Mouse (Mus musculus): ENCODE measurements around the gene Arap2. TPM values are rescaled to one million over a fixed set of nuclear protein-coding genes. Genes with fewer than 3 reads are reported as not detected.
"Not testable (repeated sequence)": the region's sequence is repeated elsewhere in the genome, so short reads cannot be mapped to it uniquely, and the experiment has no call there.

The Arap2 gene
- polyA plus RNA-seq, 1 experiment from 2014 or later: 0.55 TPM

DNA sequence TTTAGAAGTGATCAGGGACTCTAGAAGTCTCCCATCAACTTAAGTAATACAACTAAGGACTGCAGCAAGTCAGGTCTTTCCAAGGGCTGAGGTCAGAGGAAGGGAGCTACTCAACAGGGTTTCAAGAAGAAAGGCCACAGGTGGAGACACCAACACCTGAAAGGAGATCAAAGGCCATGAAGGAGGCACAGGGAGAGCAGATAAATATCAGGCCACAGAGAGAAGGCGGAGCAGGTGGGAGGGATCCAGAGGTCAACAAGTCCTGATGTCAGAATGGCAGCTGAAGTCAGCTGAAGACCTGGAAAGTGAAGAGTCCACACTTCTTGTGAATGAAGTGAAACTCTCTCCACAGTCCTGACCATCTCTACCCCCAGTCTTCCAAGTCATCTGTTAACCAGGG, 2.9 kb downstream of the Arap2 start:
- Histone ChIP-seq H3K4me1 (0 out of 2 replicates have a peak, but pooled peaks cover 5% of the 10 kb centered on the region), H3K36me3 (replicated peaks) (no peaks in the 10 kb centered on the region), H3K27ac (replicated peaks) (no peak overlapping the region), H3K9me3 (no peaks in the 10 kb centered on the region), H3K27me3 (replicated peaks; ENCODE audit: low read depth, poor library complexity, severe bottlenecking) (peaks cover 28% of the 10 kb centered on the region), H3K4me3 (no peak overlapping the region)
- no peak for DNase-seq (ENCODE audit: low spot score)
- WGBS: 94% methylated on average over 1 of the region's 1 CpGs

DNA sequence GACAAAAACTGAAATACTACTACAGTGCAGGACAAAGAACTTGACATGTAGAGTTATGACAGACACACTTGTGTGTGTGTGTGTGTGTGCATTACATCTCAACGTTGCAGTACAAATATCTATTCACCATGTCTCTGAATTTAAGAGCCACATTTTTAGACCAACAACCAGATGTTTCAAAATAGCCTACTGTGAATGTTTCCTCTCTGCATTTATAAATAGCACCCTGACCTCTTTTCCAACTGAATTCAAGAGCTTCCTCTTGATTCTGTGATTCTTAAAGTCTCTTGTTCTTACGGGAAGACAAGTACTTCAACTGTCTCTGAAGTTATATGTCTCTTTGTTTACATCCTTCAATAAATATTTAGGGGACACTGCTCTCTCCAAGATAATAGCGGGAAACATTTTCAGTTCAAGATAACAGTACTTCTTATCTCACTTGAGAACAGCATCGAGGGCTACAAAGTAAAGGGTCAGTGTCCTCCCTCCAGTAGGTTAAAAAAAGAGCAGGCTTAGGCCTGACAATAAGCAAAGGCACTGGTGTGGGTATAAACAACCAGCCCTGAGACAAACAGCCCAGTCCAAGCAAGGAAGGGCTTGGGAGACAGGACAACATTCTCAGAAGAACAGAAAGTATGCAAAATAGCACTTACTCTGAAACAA, 3.5 kb downstream of the Arap2 start:
- 0 out of 2 replicates have a peak, but pooled peaks cover 5% of the 10 kb centered on the region for H3K4me1 ChIP-seq
- WGBS: 67% methylated on average over 4 of the region's 4 CpGs
- DNase-seq (ENCODE audit: low spot score): no peak
- peaks cover 22% of the 10 kb centered on the region for H3K27me3 ChIP-seq (replicated peaks; ENCODE audit: low read depth, poor library complexity, severe bottlenecking)
- H3K27ac ChIP-seq (replicated peaks): no peak overlapping the region
- H3K9me3 ChIP-seq: no peaks in the 10 kb centered on the region
- no peaks in the 10 kb centered on the region for H3K36me3 ChIP-seq (replicated peaks)
- H3K4me3 ChIP-seq: no peak overlapping the region

GRCm38 (mm10) chr5:62760791-62761504, 5.0 kb downstream of the Arap2 start:
- H3K9me3 ChIP-seq: no peaks in the 10 kb centered on the region
- peaks cover 10% of the 10 kb centered on the region for H3K27me3 ChIP-seq (replicated peaks; ENCODE audit: low read depth, poor library complexity, severe bottlenecking)
- no peak overlapping the region for H3K27ac ChIP-seq (replicated peaks)
- 46% methylated on average over 5 of the region's 5 CpGs for WGBS
- DNase-seq (ENCODE audit: low spot score): no peak
- no peaks in the 10 kb centered on the region for H3K36me3 ChIP-seq (replicated peaks)
- H3K4me1 ChIP-seq: 0 out of 2 replicates have a peak, but pooled peaks cover 5% of the 10 kb centered on the region
- H3K4me3 ChIP-seq: no peak overlapping the region

DNA sequence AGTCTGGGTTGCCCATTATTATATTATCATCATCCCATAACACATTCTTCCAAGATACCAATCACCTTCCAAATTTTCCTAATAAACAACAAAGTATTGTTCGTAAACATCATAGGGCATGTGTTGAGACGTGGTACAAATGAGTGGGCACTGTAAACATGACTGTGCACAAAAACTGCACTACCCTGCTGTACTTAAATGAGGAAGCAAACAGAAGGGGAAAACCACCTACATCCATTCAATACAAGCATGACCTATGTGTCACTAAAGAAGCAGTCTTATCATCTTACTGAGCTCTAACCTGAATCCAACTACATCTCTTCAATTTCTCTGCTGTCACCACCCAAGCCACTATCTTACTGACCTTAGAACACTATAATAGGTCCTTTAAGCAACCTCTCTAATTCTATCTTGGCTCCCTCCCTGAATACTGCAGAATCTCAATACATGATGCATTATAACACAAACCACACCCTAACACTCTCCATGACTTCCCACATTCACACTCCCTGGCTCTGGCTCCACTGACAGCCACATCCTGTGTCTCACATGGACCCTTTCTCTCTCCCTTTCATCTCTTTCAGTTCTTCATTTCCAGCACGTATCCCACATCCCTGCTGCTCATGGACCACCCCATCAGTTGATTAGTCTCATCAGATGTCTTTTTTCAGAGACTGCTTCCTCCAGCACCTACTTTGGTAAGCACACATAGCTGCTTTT, 10.0 kb downstream of the Arap2 start:
- Histone ChIP-seq H3K4me3 (no peak overlapping the region), H3K36me3 (replicated peaks) (no peaks in the 10 kb centered on the region), H3K4me1 (0 out of 2 replicates have a peak, but pooled peaks cover 4% of the 10 kb centered on the region), H3K27ac (replicated peaks) (no peak overlapping the region), H3K9me3 (no peaks in the 10 kb centered on the region), H3K27me3 (replicated peaks; ENCODE audit: low read depth, poor library complexity, severe bottlenecking) (no peaks in the 10 kb centered on the region)
- DNase-seq (ENCODE audit: low spot score): no peak
- 88% methylated on average over 3 of the region's 3 CpGs for WGBS

DNA sequence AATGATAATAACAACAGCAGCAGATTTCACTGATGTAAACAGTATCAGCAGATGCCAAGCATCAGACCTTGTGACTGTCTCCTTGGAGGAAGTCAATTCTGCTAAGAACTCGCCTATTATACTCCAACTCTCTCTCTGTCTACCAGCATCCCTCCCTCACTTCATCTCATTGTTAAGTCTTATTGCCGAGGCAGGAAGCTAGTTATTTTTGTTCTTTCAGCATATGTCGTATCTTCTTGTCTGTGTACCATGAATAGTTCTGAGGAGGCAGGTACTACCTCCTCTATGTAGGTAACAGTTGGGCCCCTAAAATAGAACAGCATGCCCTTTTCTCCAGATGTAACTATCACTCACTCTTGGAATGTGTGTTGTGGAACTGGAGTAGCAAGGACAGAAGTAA, 13.0 kb downstream of the Arap2 start:
- H3K36me3 ChIP-seq (replicated peaks): no peaks in the 10 kb centered on the region
- H3K27ac ChIP-seq (replicated peaks): no peak overlapping the region
- H3K9me3 ChIP-seq: no peaks in the 10 kb centered on the region
- WGBS: 76% methylated on average over 3 of the region's 3 CpGs
- no peaks in the 10 kb centered on the region for H3K27me3 ChIP-seq (replicated peaks; ENCODE audit: low read depth, poor library complexity, severe bottlenecking)
- H3K4me3 ChIP-seq: no peak overlapping the region
- no peaks in the 10 kb centered on the region for H3K4me1 ChIP-seq
- no peak for DNase-seq (ENCODE audit: low spot score)

GRCm38 (mm10) chr5:62751692-62752091, 14.3 kb downstream of the Arap2 start:
- no peaks in the 10 kb centered on the region for H3K9me3 ChIP-seq
- H3K4me1 ChIP-seq: no peaks in the 10 kb centered on the region
- 79% methylated on average over 2 of the region's 2 CpGs for WGBS

GRCm38 (mm10) chr5:62748168-62748567, 17.8 kb downstream of the Arap2 start:
- WGBS: 97% methylated on average over 2 of the region's 2 CpGs
- Histone ChIP-seq H3K4me1 (no peaks in the 10 kb centered on the region), H3K27ac (replicated peaks) (no peak overlapping the region), H3K36me3 (replicated peaks) (no peaks in the 10 kb centered on the region), H3K4me3 (no peak overlapping the region), H3K27me3 (replicated peaks; ENCODE audit: low read depth, poor library complexity, severe bottlenecking) (no peaks in the 10 kb centered on the region), H3K9me3 (no peaks in the 10 kb centered on the region)
- no peak for DNase-seq (ENCODE audit: low spot score)

More at GRCm38 (mm10) chr5:62751692-62752091, 14.3 kb downstream of the Arap2 start:
- H3K27ac ChIP-seq (replicated peaks): no peak overlapping the region
- H3K4me3 ChIP-seq: no peak overlapping the region
- H3K36me3 ChIP-seq (replicated peaks): no peaks in the 10 kb centered on the region
- DNase-seq (ENCODE audit: low spot score): no peak
- no peaks in the 10 kb centered on the region for H3K27me3 ChIP-seq (replicated peaks; ENCODE audit: low read depth, poor library complexity, severe bottlenecking)

- H3K9me3 ChIP-seq: no peaks in the 10 kb centered on the region
- H3K27ac ChIP-seq (replicated peaks): no peak overlapping the region
- no peaks in the 10 kb centered on the region for H3K4me1 ChIP-seq
- no peaks in the 10 kb centered on the region for H3K36me3 ChIP-seq (replicated peaks)
- no peaks in the 10 kb centered on the region for H3K27me3 ChIP-seq (replicated peaks; ENCODE audit: low read depth, poor library complexity, severe bottlenecking)
- WGBS: 91% methylated on average over 9 of the region's 9 CpGs
- H3K4me3 ChIP-seq: no peak overlapping the region
- DNase-seq (ENCODE audit: low spot score): no peak
These were observed 22.6 kb downstream of the Arap2 start for GRCm38 (mm10) chr5:62743220-62743922.

DNA sequence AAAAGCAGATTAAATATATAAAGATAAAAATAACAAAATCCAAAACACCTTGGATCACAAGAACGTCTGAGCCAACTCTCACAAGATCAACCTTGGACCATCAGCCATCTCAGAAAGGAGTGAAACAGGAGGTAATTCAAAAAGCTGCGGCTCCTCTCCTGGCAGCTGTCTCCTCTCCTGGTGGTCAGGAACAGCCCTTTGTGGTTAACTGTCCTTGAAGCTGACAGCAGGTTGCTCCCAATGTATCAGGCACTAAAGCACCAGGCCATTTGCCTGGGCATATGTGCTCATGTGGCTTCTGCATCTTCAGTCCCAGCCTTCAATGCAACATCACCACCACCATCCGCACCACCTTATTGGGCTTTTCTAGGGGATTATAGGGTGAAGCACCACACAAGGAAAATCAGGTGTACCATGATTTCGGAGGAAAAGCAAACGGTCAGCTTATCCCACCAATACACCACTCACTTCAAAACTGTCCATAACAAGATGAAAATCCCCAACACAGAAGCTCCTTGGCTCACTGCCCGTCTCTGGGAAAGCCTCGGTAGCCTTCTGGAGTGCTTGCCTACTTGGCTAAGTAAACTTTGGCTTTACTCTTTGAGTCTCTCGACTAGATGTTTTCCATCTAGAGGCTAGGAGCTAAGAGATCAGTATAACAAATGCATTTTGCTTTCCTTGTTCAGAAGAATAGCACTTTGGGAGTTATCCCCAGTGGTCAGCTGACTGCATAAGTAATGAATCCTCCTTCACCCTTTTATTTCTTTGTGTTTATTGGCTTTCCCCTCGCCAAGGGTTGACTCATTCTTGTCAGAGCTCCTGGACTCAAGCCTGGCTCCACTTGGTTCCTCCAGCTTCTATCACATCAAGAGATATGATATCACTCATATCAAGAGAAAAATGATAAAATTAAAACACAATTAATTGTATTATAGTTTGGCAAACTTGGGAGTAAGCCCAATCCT, 26.2 kb downstream of the Arap2 start:
- Histone ChIP-seq H3K27ac (replicated peaks) (no peak overlapping the region), H3K9me3 (no peaks in the 10 kb centered on the region), H3K27me3 (replicated peaks; ENCODE audit: low read depth, poor library complexity, severe bottlenecking) (no peaks in the 10 kb centered on the region), H3K36me3 (replicated peaks) (no peaks in the 10 kb centered on the region), H3K4me3 (no peak overlapping the region), H3K4me1 (no peaks in the 10 kb centered on the region)
- DNase-seq (ENCODE audit: low spot score): no peak
- 83% methylated on average over 9 of the region's 9 CpGs for WGBS

- not testable (repeated sequence) for H3K27ac ChIP-seq (replicated peaks); H3K27me3 ChIP-seq (replicated peaks; ENCODE audit: low read depth, poor library complexity, severe bottlenecking); H3K4me3 ChIP-seq; H3K36me3 ChIP-seq (replicated peaks); DNase-seq (ENCODE audit: low spot score); H3K4me1 ChIP-seq; H3K9me3 ChIP-seq
- WGBS: 94% methylated on average over 7 of the region's 7 CpGs
These were observed 35.4 kb downstream of the Arap2 start for GRCm38 (mm10) chr5:62730573-62730972.

GRCm38 (mm10) chr5:62725551-62725950, 40.4 kb downstream of the Arap2 start:
- H3K4me1 ChIP-seq: peaks cover 2% of the 10 kb centered on the region; the same call in 1 of the 2 replicates
- H3K9me3 ChIP-seq: no peaks in the 10 kb centered on the region
- DNase-seq (ENCODE audit: low spot score): no peak
- no peak overlapping the region for H3K27ac ChIP-seq (replicated peaks)
- H3K4me3 ChIP-seq: no peak overlapping the region
- 82% methylated on average over 2 of the region's 2 CpGs for WGBS
- H3K36me3 ChIP-seq (replicated peaks): no peaks in the 10 kb centered on the region
- no peaks in the 10 kb centered on the region for H3K27me3 ChIP-seq (replicated peaks; ENCODE audit: low read depth, poor library complexity, severe bottlenecking)

Data from embryonic facial prominence, embryonic 10.5 days (tissue).